Mouse (Mus musculus): ENCODE results near the gene Gas6. TPM values are rescaled to one million over a fixed set of nuclear protein-coding genes. Genes with fewer than 3 reads are reported as not detected.

Gene Gas6
- polyA plus RNA-seq, 1 experiment from 2014 or later, result 15.9 TPM

GRCm38 (mm10) chr8:13475892-13476291 is 18.4 kb downstream of the Gas6 start:
- WGBS, result 64% methylated on average over 9 of the region's 9 CpGs
- Histone ChIP-seq H3K27me3 (no peaks in the 10 kb centered on the region), H3K36me3 (no peaks in the 10 kb centered on the region), H3K9ac (replicated peaks) (no peak overlapping the region), H3K4me2 (replicated peaks) (no peak overlapping the region), H3K9me3 (no peaks in the 10 kb centered on the region), H3K27ac (no peak overlapping the region), H3K4me1 (replicated peaks) (no peaks in the 10 kb centered on the region), H3K4me3 (replicated peaks) (no peak overlapping the region)
- ATAC-seq, result no peak

- WGBS, result 81% methylated on average over 7 of the region's 7 CpGs
- Histone ChIP-seq H3K9me3 (no peaks in the 10 kb centered on the region), H3K4me2 (replicated peaks) (no peak overlapping the region), H3K27me3 (no peaks in the 10 kb centered on the region), H3K36me3 (no peaks in the 10 kb centered on the region), H3K27ac (no peak overlapping the region), H3K4me3 (replicated peaks) (no peak overlapping the region), H3K4me1 (replicated peaks) (no peaks in the 10 kb centered on the region), H3K9ac (replicated peaks) (no peak overlapping the region)
- no peak for ATAC-seq
Observed at GRCm38 (mm10) chr8:13472284-13472683, 22.0 kb downstream of the Gas6 start.

- Histone ChIP-seq H3K4me1 (replicated peaks) (no peaks in the 10 kb centered on the region), H3K36me3 (no peaks in the 10 kb centered on the region), H3K4me3 (replicated peaks) (no peak overlapping the region), H3K4me2 (replicated peaks) (no peak overlapping the region), H3K27me3 (no peaks in the 10 kb centered on the region), H3K9ac (replicated peaks) (no peak overlapping the region), H3K27ac (no peak overlapping the region), H3K9me3 (no peaks in the 10 kb centered on the region)
- 88% methylated on average over 11 of the region's 11 CpGs for WGBS
- ATAC-seq, result no peak
Observed at GRCm38 (mm10) chr8:13471484-13471883, 22.8 kb downstream of the Gas6 start.

- H3K9ac ChIP-seq (replicated peaks), result no peak overlapping the region
- WGBS, result 84% methylated on average over 9 of the region's 9 CpGs
- H3K27me3 ChIP-seq, result no peaks in the 10 kb centered on the region
- no peak overlapping the region for H3K27ac ChIP-seq
- H3K4me3 ChIP-seq (replicated peaks), result no peak overlapping the region
- H3K4me2 ChIP-seq (replicated peaks), result no peak overlapping the region
- no peak for ATAC-seq
- H3K9me3 ChIP-seq, result no peaks in the 10 kb centered on the region
- H3K4me1 ChIP-seq (replicated peaks), result no peaks in the 10 kb centered on the region
- H3K36me3 ChIP-seq, result no peaks in the 10 kb centered on the region
Observed at GRCm38 (mm10) chr8:13468737-13469136, 25.6 kb downstream of the Gas6 start.

- H3K27me3 ChIP-seq, result no peaks in the 10 kb centered on the region
- no peak overlapping the region for H3K27ac ChIP-seq
- no peaks in the 10 kb centered on the region for H3K4me1 ChIP-seq (replicated peaks)
- H3K9me3 ChIP-seq, result no peaks in the 10 kb centered on the region
- WGBS, result 69% methylated on average over 5 of the region's 5 CpGs
- H3K9ac ChIP-seq (replicated peaks), result no peak overlapping the region
- no peaks in the 10 kb centered on the region for H3K36me3 ChIP-seq
- no peak overlapping the region for H3K4me2 ChIP-seq (replicated peaks)
- no peak for ATAC-seq
- H3K4me3 ChIP-seq (replicated peaks), result no peak overlapping the region
Observed at GRCm38 (mm10) chr8:13466989-13467388, 27.3 kb downstream of the Gas6 start.

- no peak for ATAC-seq
- no peak overlapping the region for H3K27ac ChIP-seq
- no peaks in the 10 kb centered on the region for H3K27me3 ChIP-seq
- H3K4me2 ChIP-seq (replicated peaks), result no peak overlapping the region
- H3K36me3 ChIP-seq, result no peaks in the 10 kb centered on the region
- no peak overlapping the region for H3K4me3 ChIP-seq (replicated peaks)
- no peak overlapping the region for H3K9ac ChIP-seq (replicated peaks)
- 71% methylated on average over 7 of the region's 7 CpGs for WGBS
- H3K9me3 ChIP-seq, result no peaks in the 10 kb centered on the region
- H3K4me1 ChIP-seq (replicated peaks), result no peaks in the 10 kb centered on the region
Observed at GRCm38 (mm10) chr8:13465324-13465723, 29.0 kb downstream of the Gas6 start.

GRCm38 (mm10) chr8:13462392-13462791 is 31.9 kb downstream of the Gas6 start:
- H3K36me3 ChIP-seq, result no peaks in the 10 kb centered on the region
- H3K9ac ChIP-seq (replicated peaks), result no peak overlapping the region
- ATAC-seq, result no peak
- WGBS, result 87% methylated on average over 10 of the region's 10 CpGs
- H3K27ac ChIP-seq, result no peak overlapping the region
- H3K9me3 ChIP-seq, result no peaks in the 10 kb centered on the region
- H3K27me3 ChIP-seq, result no peaks in the 10 kb centered on the region
- no peak overlapping the region for H3K4me2 ChIP-seq (replicated peaks)
- no peaks in the 10 kb centered on the region for H3K4me1 ChIP-seq (replicated peaks)
- H3K4me3 ChIP-seq (replicated peaks), result no peak overlapping the region

- H3K4me1 ChIP-seq (replicated peaks), result no peaks in the 10 kb centered on the region
- no peak overlapping the region for H3K9ac ChIP-seq (replicated peaks)
- no peaks in the 10 kb centered on the region for H3K27me3 ChIP-seq
- H3K9me3 ChIP-seq, result no peaks in the 10 kb centered on the region
- H3K4me3 ChIP-seq (replicated peaks), result no peak overlapping the region
- H3K36me3 ChIP-seq, result no peaks in the 10 kb centered on the region
- 46% methylated on average over 4 of the region's 4 CpGs for WGBS
- H3K27ac ChIP-seq, result no peak overlapping the region
- ATAC-seq, result no peak
- no peak overlapping the region for H3K4me2 ChIP-seq (replicated peaks)
Observed at GRCm38 (mm10) chr8:13461843-13462242, 32.4 kb downstream of the Gas6 start.

- 82% methylated on average over 17 of the region's 17 CpGs for WGBS
- no peaks in the 10 kb centered on the region for H3K4me1 ChIP-seq (replicated peaks)
Observed at GRCm38 (mm10) chr8:13461085-13461765, 33.1 kb downstream of the Gas6 start.

GRCm38 (mm10) chr8:13459431-13459830 is 34.9 kb downstream of the Gas6 start:
- Histone ChIP-seq H3K4me3 (replicated peaks) (no peak overlapping the region), H3K4me1 (replicated peaks) (peaks cover 8% of the 10 kb centered on the region), H3K27ac (no peak overlapping the region), H3K4me2 (replicated peaks) (no peak overlapping the region), H3K9me3 (no peaks in the 10 kb centered on the region), H3K9ac (replicated peaks) (no peak overlapping the region), H3K27me3 (no peaks in the 10 kb centered on the region), H3K36me3 (no peaks in the 10 kb centered on the region)
- WGBS, result 95% methylated on average over 4 of the region's 4 CpGs
- ATAC-seq, result no peak

More at GRCm38 (mm10) chr8:13461085-13461765, 33.1 kb downstream of the Gas6 start:
- Histone ChIP-seq H3K36me3 (no peaks in the 10 kb centered on the region), H3K9me3 (no peaks in the 10 kb centered on the region), H3K4me2 (replicated peaks) (no peak overlapping the region), H3K27ac (no peak overlapping the region), H3K27me3 (no peaks in the 10 kb centered on the region), H3K4me3 (replicated peaks) (no peak overlapping the region), H3K9ac (replicated peaks) (no peak overlapping the region)
- ATAC-seq, result no peak

- H3K4me2 ChIP-seq (replicated peaks), result no peak overlapping the region
- H3K9me3 ChIP-seq, result no peaks in the 10 kb centered on the region
- H3K9ac ChIP-seq (replicated peaks), result no peak overlapping the region
- no peak overlapping the region for H3K4me3 ChIP-seq (replicated peaks)
- WGBS, result 34% methylated on average over 2 of the region's 2 CpGs
- ATAC-seq, result peak; percentile 71; the same call in 1 of the 2 replicates
- peaks cover 10% of the 10 kb centered on the region for H3K4me1 ChIP-seq (replicated peaks)
- 0 out of 2 replicates have a peak, but pooled peaks cover 3% of the 10 kb centered on the region for H3K27me3 ChIP-seq
- H3K36me3 ChIP-seq, result no peaks in the 10 kb centered on the region
- H3K27ac ChIP-seq, result no peak overlapping the region
Observed at GRCm38 (mm10) chr8:13455295-13455694, 39.0 kb downstream of the Gas6 start.

- H3K9me3 ChIP-seq, result no peaks in the 10 kb centered on the region
- H3K4me2 ChIP-seq (replicated peaks), result no peak overlapping the region
- peaks cover 10% of the 10 kb centered on the region for H3K4me1 ChIP-seq (replicated peaks)
- 0 out of 2 replicates have a peak, but pooled peaks cover 3% of the 10 kb centered on the region for H3K27me3 ChIP-seq
- peak; percentile 79 for ATAC-seq
- H3K27ac ChIP-seq, result no peak overlapping the region
- no peak overlapping the region for H3K4me3 ChIP-seq (replicated peaks)
- 61% methylated on average over 8 of the region's 8 CpGs for WGBS
- no peaks in the 10 kb centered on the region for H3K36me3 ChIP-seq
- no peak overlapping the region for H3K9ac ChIP-seq (replicated peaks)
Observed at GRCm38 (mm10) chr8:13454341-13455113, 39.8 kb downstream of the Gas6 start.

Measured in midbrain, embryonic 13.5 days (tissue).